Mouse (Mus musculus): ENCODE results near the gene Znrf4.

DNA sequence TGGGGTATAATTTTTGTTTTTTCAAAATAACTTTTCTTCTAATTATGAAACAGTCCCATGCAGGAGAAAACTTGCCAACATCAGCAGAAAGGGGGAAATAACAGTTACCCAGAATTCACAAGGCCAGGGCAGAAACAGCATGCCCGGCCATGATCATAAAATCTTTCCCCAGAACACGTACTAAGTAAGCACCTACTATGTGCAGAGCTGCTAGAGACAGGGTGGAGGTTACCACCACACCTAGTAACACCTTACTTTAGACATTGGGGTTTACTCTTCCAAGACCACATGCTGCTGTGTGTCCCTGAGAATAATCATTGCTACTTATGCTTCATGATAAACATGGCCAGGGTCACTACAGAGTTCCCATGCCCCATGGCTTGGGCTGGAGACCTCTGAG lies 47.9 kb downstream of the Znrf4 start:
- TF ChIP-seq CTCF (IDR thresholded peaks at IDR 0.05; ENCODE audit: control insufficient read depth, insufficient read depth, low read length) (no peak), POLR2A (IDR thresholded peaks at IDR 0.05; ENCODE audit: borderline replicate concordance, control insufficient read depth, low read depth, low read length) (no peak)
